Mouse (Mus musculus) embryonic facial prominence, embryonic 12.5 days (tissue): ENCODE measurements around the gene Lrrc28. TPM values are rescaled to one million over a fixed set of nuclear protein-coding genes. Genes with fewer than 3 reads are reported as not detected.
A peak's percentile ranks its signal among the peaks of the same experiment; 100 is the strongest.

Experiments
- ATAC-seq: fragments of 200-750 bp; cut with Nextera tagmentation; 2 replicates; pipeline ENCODE4 v1.8.0; 2017; ENCODE audit not compliant: insufficient number of reproducible peaks, insufficient read depth, low FRiP score, low TSS enrichment
- H3K27ac ChIP-seq: fragments of 300-500 bp; sonication (generic); 2 replicates; pipeline ENCODE4 v1.5.1; 2016; ENCODE audit warnings: mild to moderate bottlenecking
- H3K27me3 ChIP-seq: fragments of 300-500 bp; sonication (generic); 2 replicates; pipeline ENCODE4 v1.6.1; 2016; ENCODE audit warnings: mild to moderate bottlenecking, moderate library complexity
- H3K36me3 ChIP-seq: fragments of 300-500 bp; sonication (generic); 2 replicates; pipeline ENCODE4 v1.6.1; 2016; ENCODE audit warnings: mild to moderate bottlenecking
- H3K4me1 ChIP-seq: fragments of 300-500 bp; sonication (generic); 2 replicates; pipeline ENCODE4 v1.6.1; 2016
- H3K4me2 ChIP-seq: fragments of 300-500 bp; sonication (generic); replicated peaks from 2 replicates; pipeline ENCODE4 v1.6.1; 2016; ENCODE audit warnings: mild to moderate bottlenecking, moderate library complexity
- H3K4me3 ChIP-seq: fragments of 300-500 bp; sonication (generic); 2 replicates; pipeline ENCODE4 v1.5.1; 2016; ENCODE audit warnings: mild to moderate bottlenecking
- H3K9ac ChIP-seq: fragments of 300-500 bp; sonication (generic); 2 replicates; pipeline ENCODE4 v1.6.1; 2016; ENCODE audit warnings: mild to moderate bottlenecking, moderate library complexity
- H3K9me3 ChIP-seq: fragments of 300-500 bp; sonication (generic); 2 replicates; pipeline ENCODE4 v1.6.1; 2016; ENCODE audit warnings: mild to moderate bottlenecking, moderate library complexity
- WGBS: fragments of 180-500 bp; shearing (Covaris S2); methylation state at CpG from one replicate; pipeline ENCODE4 v1.1.7; 2016; 5-methylcytosine and 5-hydroxymethylcytosine counted together
- polyA plus RNA-seq: library from polyadenylated mRNA; unstranded; fragments of >200 nt; fragmentation: Nextera tagmentation; extraction: Ambion mirVana; gene quantifications from 2 replicates; pipeline ENCODE4 v1.2.1, GENCODE M21; 2016

The Lrrc28 gene
- polyA plus RNA-seq, 1 experiment from 2014 or later, result 26.3 TPM

DNA sequence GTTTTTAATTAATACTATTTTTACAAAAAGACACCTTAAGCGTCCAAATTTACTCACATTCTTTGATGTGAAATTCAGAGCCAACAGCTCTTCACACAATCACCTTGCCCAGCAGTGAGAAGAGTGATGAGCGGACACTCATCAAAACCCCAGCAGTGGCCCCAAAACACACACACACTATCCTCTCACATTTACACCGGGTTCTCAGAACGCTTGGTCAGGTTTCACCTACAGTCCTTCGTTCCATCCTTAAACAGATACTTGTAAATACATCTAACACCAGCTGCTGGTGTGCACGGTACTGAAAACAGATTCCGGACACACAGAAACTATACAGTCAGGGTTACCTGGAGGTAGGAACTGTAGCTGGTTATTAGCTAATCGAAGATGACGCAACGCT lies 27.4 kb downstream of the Lrrc28 start:
- H3K9ac ChIP-seq, result no peak overlapping the region
- no peaks in the 10 kb centered on the region for H3K9me3 ChIP-seq
- no peaks in the 10 kb centered on the region for H3K36me3 ChIP-seq
- no peak overlapping the region for H3K4me3 ChIP-seq
- H3K4me1 ChIP-seq, result peaks cover 6% of the 10 kb centered on the region; the same call in 1 of the 2 replicates
- WGBS, result 91% methylated on average over 10 of the region's 10 CpGs
- H3K4me2 ChIP-seq, result no peak overlapping the region
- H3K27me3 ChIP-seq, result no peaks in the 10 kb centered on the region
- no peak for ATAC-seq
- 0 out of 2 replicates have a peak overlapping the region, but pooled peaks have one; percentile 14 for H3K27ac ChIP-seq

DNA sequence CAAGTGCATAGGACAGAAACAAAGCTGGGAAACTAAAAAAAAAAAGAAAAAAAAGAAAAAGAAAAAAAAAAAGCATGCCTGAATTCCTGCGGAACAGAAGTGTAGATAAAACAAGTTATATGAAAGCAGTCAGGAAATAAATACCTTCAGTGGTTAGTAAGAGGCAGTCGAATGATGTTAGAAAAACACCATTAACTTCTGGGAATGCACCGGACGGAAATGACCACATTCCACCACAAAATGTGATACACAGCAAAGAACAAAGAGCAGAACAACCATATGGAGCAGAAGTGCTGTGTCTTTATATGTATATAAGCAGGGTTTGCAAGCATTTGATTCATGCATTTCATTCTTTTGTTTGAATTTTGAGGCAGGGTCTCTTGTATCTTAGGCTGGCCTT lies 28.2 kb downstream of the Lrrc28 start:
- Histone ChIP-seq H3K9me3 (no peaks in the 10 kb centered on the region), H3K4me2 (no peak overlapping the region), H3K27me3 (no peaks in the 10 kb centered on the region), H3K27ac (no peak overlapping the region), H3K4me1 (peaks cover 6% of the 10 kb centered on the region; the same call in 1 of the 2 replicates), H3K9ac (no peak overlapping the region), H3K4me3 (no peak overlapping the region), H3K36me3 (no peaks in the 10 kb centered on the region)
- ATAC-seq, result no peak
- WGBS, result 66% methylated on average over 4 of the region's 4 CpGs

DNA sequence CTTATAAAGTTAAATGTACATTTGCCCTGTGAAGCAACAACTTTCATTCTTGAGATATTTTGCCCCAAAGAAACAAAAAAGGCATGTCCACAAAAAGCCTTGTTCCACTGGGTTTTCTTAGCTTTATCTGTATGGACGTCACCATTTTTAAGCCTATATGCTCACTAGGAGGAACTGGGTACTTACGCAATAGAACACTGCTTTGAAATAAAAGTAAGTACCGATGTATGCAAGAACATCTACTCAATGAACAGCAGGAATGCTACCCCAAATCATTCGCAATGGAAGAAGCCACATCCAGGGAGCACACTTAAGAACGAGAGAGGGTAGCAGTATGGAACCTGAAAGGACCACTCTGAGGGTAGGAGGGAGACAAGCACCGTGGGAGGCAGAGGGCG lies 30.6 kb downstream of the Lrrc28 start:
- H3K4me3 ChIP-seq, result no peak overlapping the region
- H3K9ac ChIP-seq, result no peak overlapping the region
- no peaks in the 10 kb centered on the region for H3K9me3 ChIP-seq
- no peak for ATAC-seq
- WGBS, result 80% methylated on average over 7 of the region's 7 CpGs
- H3K4me2 ChIP-seq, result no peak overlapping the region
- H3K27ac ChIP-seq, result no peak overlapping the region
- H3K36me3 ChIP-seq, result no peaks in the 10 kb centered on the region
- H3K27me3 ChIP-seq, result no peaks in the 10 kb centered on the region
- H3K4me1 ChIP-seq, result peaks cover 6% of the 10 kb centered on the region; the same call in 1 of the 2 replicates

DNA sequence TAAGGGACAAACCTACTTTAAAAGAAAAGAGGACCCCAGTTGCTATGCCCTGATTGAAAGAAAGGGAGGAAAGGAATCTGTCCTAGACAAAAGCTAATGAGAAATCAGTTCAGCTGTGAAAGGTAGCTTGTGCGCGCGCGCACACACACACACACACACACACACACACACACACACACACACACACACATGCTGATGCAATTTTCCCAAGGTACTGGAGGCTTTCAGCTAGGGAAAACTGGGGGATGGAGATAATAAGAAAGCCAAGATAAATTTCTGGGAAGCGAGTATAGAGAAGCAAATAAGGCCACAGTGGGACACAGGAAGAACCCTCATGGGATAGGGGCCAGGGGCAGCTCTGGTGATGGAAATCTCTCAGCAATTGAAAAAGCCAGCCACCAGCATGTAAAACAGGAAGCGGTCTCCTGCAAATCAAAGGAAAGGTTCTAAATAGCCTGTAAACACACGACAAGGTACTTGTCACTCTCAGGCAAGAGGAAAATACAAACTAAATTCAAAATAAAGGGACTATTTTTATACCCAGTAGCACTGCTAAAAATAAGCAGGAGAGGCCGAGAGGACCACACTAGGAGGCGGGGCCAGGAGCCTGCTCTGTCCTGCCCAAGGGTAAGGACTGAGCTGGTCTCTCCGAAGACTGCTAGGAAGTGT lies 31.1 kb downstream of the Lrrc28 start:
- no peak overlapping the region for H3K27ac ChIP-seq
- no peak for ATAC-seq
- no peak overlapping the region for H3K4me3 ChIP-seq
- H3K9me3 ChIP-seq, result no peaks in the 10 kb centered on the region
- peaks cover 6% of the 10 kb centered on the region; the same call in 1 of the 2 replicates for H3K4me1 ChIP-seq
- no peak overlapping the region for H3K4me2 ChIP-seq
- WGBS, result 54% methylated on average over 10 of the region's 10 CpGs
- no peaks in the 10 kb centered on the region for H3K27me3 ChIP-seq
- no peaks in the 10 kb centered on the region for H3K36me3 ChIP-seq
- no peak overlapping the region for H3K9ac ChIP-seq

DNA sequence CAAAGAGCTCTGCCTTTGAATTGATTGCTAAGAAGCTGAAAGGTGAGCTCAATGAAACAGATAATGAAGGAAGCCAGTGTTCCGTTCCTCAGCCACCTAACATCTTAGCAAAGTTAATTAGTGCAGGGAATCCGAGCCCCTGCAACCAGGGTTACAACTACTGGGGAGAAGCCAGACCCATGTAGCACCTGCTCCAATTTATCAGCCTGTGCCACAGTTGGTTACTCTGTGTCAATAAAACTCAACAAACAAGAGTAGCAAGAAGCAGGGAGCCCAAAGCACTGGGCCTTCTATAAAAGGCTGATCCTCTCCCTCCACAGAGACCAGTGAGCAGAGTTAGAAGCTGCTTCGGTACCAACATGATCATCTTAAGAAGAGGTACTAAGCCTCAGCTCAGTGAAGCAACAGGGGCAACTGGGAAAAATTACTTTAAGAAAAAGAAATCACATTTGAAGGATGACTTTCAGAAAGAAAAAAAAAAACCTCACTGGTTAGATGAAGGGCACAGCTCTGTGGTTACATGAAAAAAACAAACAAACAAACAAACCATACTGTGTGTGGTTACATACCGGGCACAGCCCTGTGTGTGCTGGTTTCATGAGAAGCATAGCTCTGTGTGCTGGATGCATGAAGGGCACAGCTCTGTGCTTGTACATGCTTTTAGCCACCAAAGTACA lies 36.6 kb downstream of the Lrrc28 start:
- peak overlapping the region; percentile 55; the same call in 1 of the 2 replicates for H3K27ac ChIP-seq
- no peaks in the 10 kb centered on the region for H3K9me3 ChIP-seq
- peaks cover 9% of the 10 kb centered on the region; the same call in 1 of the 2 replicates for H3K4me1 ChIP-seq
- no peaks in the 10 kb centered on the region for H3K27me3 ChIP-seq
- no peaks in the 10 kb centered on the region for H3K36me3 ChIP-seq
- H3K4me2 ChIP-seq, result no peak overlapping the region
- H3K9ac ChIP-seq, result no peak overlapping the region
- no peak for ATAC-seq
- H3K4me3 ChIP-seq, result no peak overlapping the region
- WGBS, result 44% methylated on average over 4 of the region's 4 CpGs

DNA sequence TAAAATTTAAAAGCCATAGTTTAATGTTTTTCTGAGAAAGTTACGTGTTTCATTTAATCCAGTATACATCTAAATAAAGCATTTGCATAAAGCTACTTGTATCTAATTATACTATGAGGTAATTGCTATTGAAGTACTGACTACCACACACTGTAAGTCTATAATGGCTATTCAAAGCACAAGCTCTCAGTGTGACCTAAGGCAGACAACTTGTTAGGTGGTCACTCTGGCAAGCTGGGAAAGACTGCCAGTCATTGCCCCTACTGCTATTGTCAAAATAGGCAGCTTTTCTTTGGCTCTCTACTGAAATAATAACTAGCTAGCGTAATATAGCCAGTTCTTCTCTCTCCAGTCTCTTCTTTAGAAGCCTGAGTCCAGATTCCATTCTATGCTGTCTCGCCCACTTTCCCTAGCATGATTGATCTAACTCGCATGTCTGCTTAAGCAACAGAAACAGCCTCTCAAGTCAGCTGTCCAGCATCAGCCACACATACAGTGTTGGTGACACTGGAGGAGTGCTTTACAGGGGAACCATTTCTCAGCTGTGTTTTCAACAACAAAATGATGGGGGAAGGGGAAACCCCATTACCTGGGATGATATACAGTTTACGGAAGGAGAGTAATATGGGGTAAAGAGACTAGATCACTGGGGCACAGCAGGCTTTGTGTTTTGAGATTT lies 37.3 kb downstream of the Lrrc28 start:
- no peaks in the 10 kb centered on the region for H3K27me3 ChIP-seq
- H3K4me3 ChIP-seq, result no peak overlapping the region
- 71% methylated on average over 5 of the region's 5 CpGs for WGBS
- no peak overlapping the region for H3K27ac ChIP-seq
- peaks cover 9% of the 10 kb centered on the region; the same call in 1 of the 2 replicates for H3K4me1 ChIP-seq
- no peaks in the 10 kb centered on the region for H3K9me3 ChIP-seq
- H3K4me2 ChIP-seq, result no peak overlapping the region
- H3K9ac ChIP-seq, result no peak overlapping the region
- no peak for ATAC-seq
- no peaks in the 10 kb centered on the region for H3K36me3 ChIP-seq

DNA sequence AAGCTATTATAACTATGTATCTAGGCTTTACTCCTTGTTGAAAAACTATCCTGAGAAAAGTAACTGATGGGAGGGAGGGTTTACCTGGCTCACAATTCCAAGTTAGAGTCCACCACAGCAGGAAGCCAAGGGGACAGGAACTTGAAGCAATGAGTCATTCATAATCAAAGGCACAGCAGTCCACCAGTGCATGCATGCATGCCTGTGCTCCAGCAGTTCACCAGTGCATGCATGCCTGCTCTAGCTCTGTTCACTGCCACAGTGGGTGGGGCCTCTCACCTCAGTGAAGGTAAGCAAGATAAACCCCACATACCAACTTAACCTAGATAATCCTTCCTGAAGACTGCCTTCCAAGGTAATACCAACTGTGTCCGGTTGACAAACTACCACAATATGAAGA lies 38.8 kb downstream of the Lrrc28 start:
- no peak overlapping the region for H3K9ac ChIP-seq
- H3K27ac ChIP-seq, result no peak overlapping the region
- H3K4me2 ChIP-seq, result no peak overlapping the region
- no peaks in the 10 kb centered on the region for H3K9me3 ChIP-seq
- ATAC-seq, result no peak
- H3K36me3 ChIP-seq, result no peaks in the 10 kb centered on the region
- H3K27me3 ChIP-seq, result no peaks in the 10 kb centered on the region
- H3K4me3 ChIP-seq, result no peak overlapping the region
- 78% methylated on average over 1 of the region's 1 CpGs for WGBS
- peaks cover 9% of the 10 kb centered on the region; the same call in 1 of the 2 replicates for H3K4me1 ChIP-seq

DNA sequence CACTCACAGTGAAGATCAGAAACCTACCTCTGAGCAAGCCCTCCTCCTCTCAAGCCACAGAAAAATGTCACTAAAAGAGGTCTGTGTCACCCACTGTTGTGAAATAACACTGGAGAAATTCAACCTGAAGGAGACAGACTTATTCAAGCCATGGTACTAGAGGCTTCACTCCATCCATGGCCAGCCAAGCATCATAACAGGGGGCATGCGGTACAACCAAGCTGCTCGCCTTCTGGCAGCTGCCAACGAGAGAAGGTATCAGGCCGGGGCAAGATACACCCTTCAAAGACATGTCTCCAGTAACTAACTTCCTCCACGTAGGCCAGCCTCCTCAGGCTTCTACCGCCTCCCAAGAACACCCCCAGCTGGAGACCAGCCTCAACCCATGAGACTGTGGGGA lies 40.0 kb downstream of the Lrrc28 start:
- no peaks in the 10 kb centered on the region for H3K36me3 ChIP-seq
- WGBS, result 80% methylated on average over 6 of the region's 6 CpGs
- no peak overlapping the region for H3K4me3 ChIP-seq
- H3K27me3 ChIP-seq, result no peaks in the 10 kb centered on the region
- no peak overlapping the region for H3K4me2 ChIP-seq
- H3K9me3 ChIP-seq, result no peaks in the 10 kb centered on the region
- no peak overlapping the region for H3K27ac ChIP-seq
- ATAC-seq, result no peak
- no peak overlapping the region for H3K9ac ChIP-seq
- peaks cover 9% of the 10 kb centered on the region; the same call in 1 of the 2 replicates for H3K4me1 ChIP-seq

DNA sequence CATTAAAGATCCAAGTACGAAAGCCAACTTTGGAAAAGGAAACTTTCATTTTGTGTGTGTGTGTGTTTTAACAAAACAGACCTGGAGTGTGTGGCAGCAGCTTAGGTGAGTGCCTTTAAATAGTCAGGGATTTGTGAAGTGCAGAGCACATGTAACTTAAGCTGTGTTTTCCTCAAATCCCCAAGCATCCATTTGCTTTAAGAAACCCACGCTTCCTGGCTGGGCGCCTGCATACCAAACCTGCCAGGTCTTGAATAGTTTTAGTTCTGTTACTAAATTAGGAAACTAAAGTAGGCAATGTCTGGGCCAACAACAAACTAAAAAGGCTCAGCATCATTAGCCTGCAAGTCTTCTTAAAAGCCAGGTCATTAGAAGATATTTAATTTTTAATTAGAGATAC lies 47.0 kb downstream of the Lrrc28 start:
- H3K9me3 ChIP-seq, result no peaks in the 10 kb centered on the region
- H3K4me3 ChIP-seq, result no peak overlapping the region
- no peak for ATAC-seq
- H3K4me2 ChIP-seq, result no peak overlapping the region
- 0 out of 2 replicates have a peak overlapping the region, but pooled peaks have one; percentile 41 for H3K27ac ChIP-seq
- 45% methylated on average over 3 of the region's 3 CpGs for WGBS
- H3K9ac ChIP-seq, result no peak overlapping the region
- H3K4me1 ChIP-seq, result 0 out of 2 replicates have a peak, but pooled peaks cover 9% of the 10 kb centered on the region
- no peaks in the 10 kb centered on the region for H3K36me3 ChIP-seq
- H3K27me3 ChIP-seq, result no peaks in the 10 kb centered on the region

DNA sequence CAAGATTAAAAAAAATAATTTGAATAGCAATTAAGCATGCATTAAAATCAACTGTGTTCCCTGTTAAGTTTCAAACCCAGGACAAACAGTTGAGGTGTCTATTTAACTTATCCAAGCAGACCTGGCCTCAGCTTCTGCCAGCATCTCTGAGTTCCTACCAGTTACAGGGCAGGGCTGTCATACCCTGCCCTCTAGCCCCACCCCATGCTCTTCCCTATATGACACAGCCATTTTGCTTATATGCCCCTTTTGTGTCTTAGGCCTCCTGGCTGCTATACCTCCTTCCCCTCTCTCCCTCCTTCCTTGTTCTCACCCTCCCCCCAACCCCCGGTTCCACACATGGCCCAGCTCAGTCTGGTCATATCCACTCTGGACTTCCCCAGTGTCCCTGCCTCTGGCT lies 48.1 kb downstream of the Lrrc28 start:
- no peak overlapping the region for H3K4me2 ChIP-seq

DNA sequence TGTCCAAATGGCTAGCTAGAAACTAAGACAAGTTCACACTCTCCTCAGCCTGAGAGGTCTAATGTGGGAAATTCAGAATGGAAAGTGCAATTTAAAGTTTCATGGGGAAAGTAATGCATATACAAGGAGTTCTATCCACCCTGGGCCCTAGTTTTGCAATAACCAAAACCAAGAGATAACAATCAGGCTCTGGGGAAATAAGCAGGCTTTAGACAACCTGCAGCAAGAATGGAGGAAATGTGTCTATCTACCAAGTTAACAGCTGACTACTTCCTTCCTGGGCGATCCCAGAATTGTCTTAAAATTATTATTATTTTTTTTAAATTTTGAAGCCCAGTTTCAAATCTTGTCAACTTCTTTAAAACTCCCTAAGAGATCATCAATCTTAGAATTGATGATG lies 48.7 kb downstream of the Lrrc28 start:
- no peak for ATAC-seq
- no peaks in the 10 kb centered on the region for H3K9me3 ChIP-seq
- no peak overlapping the region for H3K9ac ChIP-seq
- H3K36me3 ChIP-seq, result no peaks in the 10 kb centered on the region
- no peak overlapping the region for H3K4me2 ChIP-seq
- no peaks in the 10 kb centered on the region for H3K27me3 ChIP-seq
- no peak overlapping the region for H3K4me3 ChIP-seq
- no peak overlapping the region for H3K27ac ChIP-seq
- 0 out of 2 replicates have a peak, but pooled peaks cover 9% of the 10 kb centered on the region for H3K4me1 ChIP-seq
- WGBS, result 95% methylated on average over 1 of the region's 1 CpGs

More for the DNA sequence above, 48.1 kb downstream of the Lrrc28 start:
- Histone ChIP-seq H3K4me3 (no peak overlapping the region), H3K9me3 (no peaks in the 10 kb centered on the region), H3K9ac (no peak overlapping the region), H3K27ac (no peak overlapping the region), H3K36me3 (no peaks in the 10 kb centered on the region), H3K27me3 (no peaks in the 10 kb centered on the region), H3K4me1 (0 out of 2 replicates have a peak, but pooled peaks cover 9% of the 10 kb centered on the region)
- ATAC-seq, result no peak
- 65% methylated on average over 1 of the region's 1 CpGs for WGBS
